27 mouse cellular contexts compared by ENCODE assay signal in the genomic region with DNA sequence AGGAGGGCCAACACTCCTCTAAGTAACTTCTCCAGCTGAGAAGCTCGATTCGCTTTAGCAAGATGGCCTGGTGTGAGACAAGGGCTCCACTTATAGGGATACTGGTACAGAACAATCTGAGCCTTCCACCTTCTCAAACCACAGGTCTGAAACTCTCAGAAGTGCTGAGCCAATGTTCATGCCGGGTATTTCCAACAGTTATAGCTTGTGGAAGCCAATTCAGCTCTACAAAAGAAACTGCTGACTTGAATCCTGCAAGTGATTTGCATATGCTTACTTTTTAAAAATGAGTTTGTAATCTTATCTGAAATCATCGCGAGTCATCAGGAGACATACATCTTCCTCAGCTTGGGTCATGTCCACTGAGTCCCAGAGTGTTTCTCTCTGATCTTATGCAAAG.
"Had no signal": no experiment of that assay in that cellular context is flagged by ENCODE, and none has a peak within 500 bp of the region (broad histone marks: within the 10 kb centered on the region; RNA-seq: fewer than 3 reads in every experiment).

No protein-coding gene starts in this region.

- H3K9ac ChIP-seq: embryonic facial prominence, embryonic 12.5 days; embryonic facial prominence, embryonic 13.5 days; embryonic facial prominence, embryonic 15.5 days; forebrain, embryonic 12.5 days; forebrain, embryonic 13.5 days; forebrain, embryonic 15.5 days; forebrain, postnatal 0 days had no signal

- H3K4me2 ChIP-seq: embryonic facial prominence, embryonic 12.5 days; embryonic facial prominence, embryonic 13.5 days; embryonic facial prominence, embryonic 15.5 days; forebrain, embryonic 12.5 days; forebrain, embryonic 13.5 days; forebrain, embryonic 15.5 days had no signal

- ATAC-seq: forebrain, embryonic 13.5 days; forebrain, embryonic 14.5 days; forebrain, embryonic 15.5 days; forebrain, embryonic 16.5 days; forebrain, postnatal 0 days had no signal

- H3K27ac ChIP-seq: embryonic facial prominence, embryonic 10.5 days; embryonic facial prominence, embryonic 12.5 days; embryonic facial prominence, embryonic 13.5 days; embryonic facial prominence, embryonic 15.5 days; forebrain, embryonic 10.5 days; forebrain, embryonic 12.5 days; forebrain, embryonic 13.5 days; forebrain, embryonic 15.5 days; gastrocnemius, adult 2 months; heart, adult 2 months had no signal

- H3K4me3 ChIP-seq: embryonic facial prominence, embryonic 10.5 days; embryonic facial prominence, embryonic 12.5 days; embryonic facial prominence, embryonic 13.5 days; embryonic facial prominence, embryonic 15.5 days; erythroblast, embryonic 14.5 days; forebrain, embryonic 10.5 days; forebrain, embryonic 12.5 days; forebrain, embryonic 13.5 days; forebrain, embryonic 15.5 days; gastrocnemius, adult 2 months; heart, adult 2 months had no signal

- DNase-seq: cerebellum, adult 9-10 months; cerebellum, adult 9-11 months; cerebellum, postnatal 10 days; cerebellum, postnatal 14 days; cerebellum, postnatal 25 days; cerebellum, postnatal 36 days; embryo, embryonic 11 days; forebrain, postnatal 0 days; gastrocnemius, adult 2 months; gastrocnemius, postnatal 10 days; gastrocnemius, postnatal 14 days; gastrocnemius, postnatal 25 days; gastrocnemius, postnatal 36 days; heart, adult 11 months; heart, adult 18-20 months; heart, adult 2 months had no signal

- H3K27me3 ChIP-seq: embryonic facial prominence, embryonic 12.5 days; embryonic facial prominence, embryonic 13.5 days; embryonic facial prominence, embryonic 15.5 days; forebrain, embryonic 12.5 days; forebrain, embryonic 13.5 days; forebrain, embryonic 15.5 days had no signal

- H3K36me3 ChIP-seq: embryonic facial prominence, embryonic 10.5 days; embryonic facial prominence, embryonic 12.5 days; embryonic facial prominence, embryonic 13.5 days; embryonic facial prominence, embryonic 15.5 days; forebrain, embryonic 10.5 days; forebrain, embryonic 12.5 days; forebrain, embryonic 15.5 days had no signal

- H3K4me1 ChIP-seq: embryonic facial prominence, embryonic 12.5 days; forebrain, embryonic 10.5 days; forebrain, embryonic 12.5 days; forebrain, embryonic 13.5 days; forebrain, embryonic 15.5 days had no signal

- H3K9me3 ChIP-seq: embryonic facial prominence, embryonic 10.5 days; embryonic facial prominence, embryonic 12.5 days; embryonic facial prominence, embryonic 13.5 days; embryonic facial prominence, embryonic 15.5 days; forebrain, embryonic 10.5 days; forebrain, embryonic 12.5 days; forebrain, embryonic 13.5 days; forebrain, embryonic 15.5 days had no signal
